Mouse (Mus musculus) gastrocnemius, postnatal 25 days (tissue): Measurements from ENCODE around the gene Csf2ra. TPM values are rescaled to one million over a fixed set of nuclear protein-coding genes. Genes with fewer than 3 reads are reported as not detected.
"Not testable (repeated sequence)": the region's sequence is repeated elsewhere in the genome, so short reads cannot be mapped to it uniquely, and the experiment has no call there.

ENCODE experiments used
- DNase-seq: peaks from one replicate; pipeline ENCODE4 v3.0.0; 2022
- long read RNA-seq, 2 experiments: library from polyadenylated mRNA; stranded (forward); transcript quantifications; one replicate each; pipeline ENCODE4 v2.0.0; 2021
- total RNA-seq, 2 experiments: library from RNA; stranded (reverse); gene quantifications; 1 replicate in 1 of 2; 2 replicates in 1 of 2; pipeline ENCODE4 v1.2.3; 2021

The Csf2ra gene
- total RNA-seq = 1 to 10 TPM; 1.3 to 2.1 TPM
- long read RNA-seq, experiment 1, partial matches to known transcripts = 0 of 1 reads
- long read RNA-seq, experiment 1, other reads (novel, unspliced or antisense) = 1 of 1 reads
- long read RNA-seq, experiment 2 = 0 reads

DNA sequence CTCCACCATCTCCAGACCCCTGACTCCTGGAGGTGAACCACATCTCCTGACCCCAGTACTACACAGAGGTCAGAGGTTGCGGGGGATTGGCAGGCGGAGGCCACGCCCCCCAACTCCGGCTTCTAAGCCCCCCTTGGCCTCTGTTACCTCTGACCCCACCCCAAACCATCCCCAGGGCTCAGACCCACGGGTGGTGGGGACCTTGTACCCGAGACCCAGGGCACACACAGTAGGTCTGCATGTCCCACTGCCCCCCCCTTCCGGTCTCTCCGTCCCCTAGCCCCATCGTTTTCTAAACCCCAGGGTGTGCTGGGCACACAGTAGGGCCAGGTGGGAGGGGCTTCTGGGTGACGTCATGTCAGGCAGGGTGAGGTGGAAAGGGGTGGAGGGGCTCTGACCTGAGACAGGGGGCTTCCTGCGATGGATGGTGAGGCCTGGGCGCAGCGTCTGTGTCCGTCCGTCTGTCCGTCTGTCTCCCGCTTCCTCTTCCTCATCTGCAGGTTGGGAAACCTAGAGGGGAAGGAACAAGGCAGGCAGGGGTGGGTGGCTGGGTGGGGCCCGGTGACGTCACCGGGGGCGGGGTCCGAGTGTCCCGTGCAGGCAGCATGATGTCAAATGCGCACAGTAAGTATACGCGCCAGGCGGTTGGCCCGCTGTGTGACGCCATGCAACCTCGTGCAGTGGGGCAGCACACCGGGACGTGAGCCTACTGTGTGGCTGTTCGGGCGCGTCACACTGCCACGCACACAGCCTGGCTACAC lies at the start of gene Csf2ra:
Gene Csf2ra, minus strand, starts transcription at position 489 of the 761 bp plus-strand sequence.
- DNase-seq = peak; percentile 9

DNA sequence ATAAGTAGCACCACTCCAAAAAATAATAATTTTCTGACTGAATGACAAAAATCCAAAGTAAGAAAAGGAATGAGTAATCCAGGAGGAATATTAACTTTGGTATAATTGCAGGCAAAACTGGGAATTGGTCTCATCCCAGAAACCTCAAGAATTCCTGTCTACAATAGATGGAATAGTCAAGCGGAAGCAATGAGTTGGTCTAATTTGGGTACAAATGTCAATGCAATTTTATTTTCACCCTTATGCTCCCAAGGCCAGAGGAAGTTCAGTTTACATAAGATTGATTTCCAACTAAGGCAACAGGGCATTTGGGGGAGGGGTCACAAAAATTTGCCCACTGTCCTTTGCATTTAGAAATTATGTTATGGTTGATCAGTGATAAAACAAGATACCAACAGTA lies 47.2 kb upstream of the Csf2ra start:
- DNase-seq = no peak

DNA sequence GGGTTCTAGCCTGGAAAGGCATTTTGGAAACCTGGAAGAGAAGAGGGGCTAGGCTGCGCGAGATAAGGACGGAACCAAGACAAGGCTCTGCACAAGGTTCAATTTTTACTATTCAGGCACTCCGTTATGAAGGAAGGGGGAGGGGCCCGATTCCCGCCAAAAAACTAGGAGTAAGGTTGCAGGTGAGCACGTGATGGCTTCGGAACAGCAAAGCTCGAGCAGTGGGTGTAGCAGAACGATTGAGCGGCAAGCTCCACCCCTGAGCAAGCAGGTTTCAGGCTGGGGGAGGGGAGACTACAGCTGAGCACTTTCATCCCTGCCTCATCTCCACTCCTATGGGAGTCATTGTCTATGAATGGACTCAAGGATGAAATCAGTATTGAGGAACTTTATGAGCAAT lies 40.9 kb upstream of the Csf2ra start:
- DNase-seq = not testable (repeated sequence)

DNA sequence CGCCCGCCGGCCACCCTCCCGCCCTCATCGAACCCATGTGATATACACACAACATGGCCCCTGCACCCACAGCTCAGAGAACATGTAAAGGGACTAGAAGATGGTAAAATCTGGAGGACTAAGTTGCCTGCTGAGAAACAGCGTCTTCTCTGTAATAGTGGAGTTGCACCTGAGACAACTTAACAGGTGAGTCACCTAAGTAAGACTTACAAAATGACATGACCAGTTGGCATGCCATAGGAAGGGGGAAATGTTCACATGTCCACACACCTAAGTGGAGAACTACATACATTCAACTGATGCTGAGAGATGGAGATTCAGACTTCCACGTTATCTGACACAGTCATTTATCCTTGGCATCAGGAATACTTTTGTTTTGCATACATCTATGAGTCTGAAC lies 38.9 kb upstream of the Csf2ra start:
- no peak for DNase-seq

DNA sequence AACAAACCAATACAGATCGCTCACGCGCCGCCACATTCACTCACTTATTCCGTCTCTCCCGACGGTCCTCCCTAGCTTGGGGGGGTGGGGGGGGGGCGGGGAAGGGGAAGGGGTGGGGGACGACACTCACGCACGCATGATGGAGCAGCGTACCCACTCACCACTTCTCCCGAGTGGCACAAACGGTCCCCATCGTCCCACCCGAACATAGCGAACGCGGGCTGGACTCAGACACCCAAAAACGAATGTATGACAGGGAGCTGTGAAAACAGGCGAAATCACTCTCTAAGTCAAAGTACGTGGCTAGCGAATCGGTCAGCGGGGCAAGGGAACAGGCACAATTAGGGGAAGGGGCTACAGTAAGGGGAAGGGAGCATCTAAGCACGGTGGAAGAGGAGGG lies 38.4 kb upstream of the Csf2ra start:
- DNase-seq = no peak

DNA sequence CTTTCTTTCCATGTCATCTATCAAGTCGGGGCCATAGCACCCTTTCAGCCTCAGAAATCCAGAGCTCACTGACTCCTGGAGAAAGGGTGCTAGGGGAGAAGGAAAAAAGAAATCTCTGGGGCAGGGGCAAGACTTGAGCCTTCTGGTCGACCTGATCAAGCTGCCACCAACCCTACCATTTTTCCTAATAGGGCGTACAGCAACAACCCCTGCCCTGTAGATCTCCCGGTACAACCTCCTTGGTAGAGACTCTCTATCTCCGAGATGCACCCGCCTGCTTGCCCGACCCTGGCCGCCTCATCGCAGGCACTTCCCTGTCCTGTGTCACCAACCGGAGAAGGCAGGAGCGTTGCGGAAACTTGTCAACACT lies 38.0 kb upstream of the Csf2ra start:
- DNase-seq = no peak

DNA sequence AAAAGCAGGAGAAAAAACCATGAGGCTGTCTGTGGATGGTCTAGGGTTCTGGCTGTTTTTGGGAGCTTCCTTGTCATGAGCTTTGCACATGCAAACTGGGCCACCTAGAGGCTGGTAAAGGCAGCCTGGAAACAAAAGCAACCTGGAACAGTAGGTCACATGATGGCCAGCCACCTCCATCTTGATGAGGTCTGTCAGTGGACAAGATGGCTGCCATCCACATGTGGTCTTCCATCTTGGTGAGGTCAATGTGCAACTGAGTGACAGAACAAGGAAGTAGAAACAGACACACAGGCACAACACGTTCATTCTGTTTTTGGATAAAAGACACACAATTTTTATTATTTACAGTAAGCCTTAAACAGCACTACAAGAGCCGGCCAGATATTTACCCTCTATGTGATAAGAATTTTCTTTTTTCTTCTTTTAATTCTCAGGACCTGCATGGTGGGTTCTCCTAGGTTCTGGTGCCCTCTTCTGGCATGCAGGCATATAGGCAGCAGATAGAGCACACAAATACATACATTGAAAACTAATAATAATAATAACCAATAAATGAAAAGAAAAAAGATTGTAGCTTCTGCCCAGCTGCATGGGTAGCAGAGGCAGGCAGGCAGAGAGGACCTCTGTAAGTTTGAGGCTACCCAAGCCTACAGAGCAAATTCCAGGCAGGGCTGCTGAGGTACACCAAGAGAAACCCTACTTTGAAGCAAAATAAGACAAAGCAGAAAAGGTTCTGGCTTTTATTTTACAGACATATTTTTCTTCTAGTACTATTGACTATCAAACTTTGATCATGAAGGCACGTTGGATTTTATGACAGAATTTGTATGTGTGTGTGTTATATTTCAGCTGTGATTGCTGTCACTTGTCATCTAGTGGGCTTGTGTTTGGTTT lies 37.4 kb upstream of the Csf2ra start:
- peak; percentile 18 for DNase-seq

DNA sequence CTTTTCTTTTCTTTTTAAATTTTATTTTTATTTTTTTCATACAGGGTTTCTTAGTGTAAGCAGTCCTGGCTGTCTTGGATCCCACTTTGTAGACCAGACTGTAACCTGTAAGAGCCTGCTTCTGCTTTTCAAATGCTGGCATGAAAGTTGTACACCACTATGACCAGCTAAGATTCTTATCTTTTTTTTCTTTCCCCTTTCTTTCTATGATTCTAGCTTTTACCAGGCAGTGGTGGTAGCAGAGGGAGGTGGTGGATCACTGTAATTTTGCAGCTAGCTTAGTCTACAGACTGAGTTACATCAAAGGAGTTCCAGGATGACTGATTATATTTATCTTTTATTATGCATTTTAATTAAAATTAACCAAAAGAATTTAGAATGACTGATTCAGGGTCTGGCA lies 36.7 kb upstream of the Csf2ra start:
- no peak for DNase-seq

DNA sequence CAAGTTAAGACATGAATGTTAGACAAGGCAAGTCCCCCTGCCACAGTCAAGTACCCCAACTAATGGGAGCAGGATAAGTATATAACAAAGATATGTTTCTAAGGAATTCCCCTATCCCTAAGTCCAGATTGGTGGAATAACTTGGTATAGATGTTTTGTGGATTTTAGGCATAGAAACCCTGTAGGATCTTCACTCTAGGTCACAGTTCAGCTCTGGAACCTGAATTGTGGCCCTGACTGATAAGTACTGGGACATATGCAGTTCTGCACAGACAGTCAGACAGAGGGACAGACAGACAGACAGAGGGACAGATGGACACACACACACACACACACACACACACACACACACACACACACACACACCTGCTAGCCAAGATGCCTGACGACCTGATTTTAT lies 36.0 kb upstream of the Csf2ra start:
- DNase-seq = no peak

DNA sequence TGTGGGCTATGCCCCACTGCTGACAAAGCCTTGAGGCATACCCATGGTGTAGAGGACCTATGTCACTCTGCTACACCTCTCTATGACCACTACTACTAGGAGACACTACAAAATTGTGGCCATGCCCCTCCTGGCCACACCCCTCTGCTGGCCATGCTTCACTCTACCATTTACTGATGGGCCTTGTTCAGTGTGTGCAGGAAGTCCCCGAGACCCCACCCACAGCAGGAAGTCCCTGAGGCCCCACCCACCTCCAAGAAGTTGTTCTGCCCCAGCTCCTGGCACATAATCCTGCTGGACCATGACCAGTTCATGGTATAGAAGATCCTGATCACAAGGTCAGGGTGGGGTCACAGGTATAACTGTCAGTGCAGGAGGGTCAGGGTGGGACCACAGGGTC lies 33.0 kb upstream of the Csf2ra start:
- DNase-seq = no peak

DNA sequence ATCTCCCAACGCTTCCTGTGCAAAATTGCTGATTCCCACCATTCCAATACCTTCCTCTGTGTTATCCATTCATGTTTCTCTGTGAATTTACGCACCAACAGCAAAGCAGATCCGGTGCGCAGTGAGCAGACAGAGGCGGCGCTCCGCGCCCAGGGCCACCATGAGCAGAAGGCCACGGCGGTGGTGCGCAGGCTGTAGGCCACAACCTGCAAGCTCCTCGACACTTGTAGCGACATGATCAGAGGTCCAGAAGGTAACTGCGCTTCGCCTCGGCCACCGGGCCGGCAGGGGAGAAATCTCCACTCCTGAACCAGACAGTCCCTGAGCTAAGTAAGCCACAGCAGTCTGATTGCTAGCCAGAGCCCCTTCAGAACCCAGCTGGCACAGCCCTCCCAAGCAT lies 29.5 kb upstream of the Csf2ra start:
- no peak for DNase-seq

DNA sequence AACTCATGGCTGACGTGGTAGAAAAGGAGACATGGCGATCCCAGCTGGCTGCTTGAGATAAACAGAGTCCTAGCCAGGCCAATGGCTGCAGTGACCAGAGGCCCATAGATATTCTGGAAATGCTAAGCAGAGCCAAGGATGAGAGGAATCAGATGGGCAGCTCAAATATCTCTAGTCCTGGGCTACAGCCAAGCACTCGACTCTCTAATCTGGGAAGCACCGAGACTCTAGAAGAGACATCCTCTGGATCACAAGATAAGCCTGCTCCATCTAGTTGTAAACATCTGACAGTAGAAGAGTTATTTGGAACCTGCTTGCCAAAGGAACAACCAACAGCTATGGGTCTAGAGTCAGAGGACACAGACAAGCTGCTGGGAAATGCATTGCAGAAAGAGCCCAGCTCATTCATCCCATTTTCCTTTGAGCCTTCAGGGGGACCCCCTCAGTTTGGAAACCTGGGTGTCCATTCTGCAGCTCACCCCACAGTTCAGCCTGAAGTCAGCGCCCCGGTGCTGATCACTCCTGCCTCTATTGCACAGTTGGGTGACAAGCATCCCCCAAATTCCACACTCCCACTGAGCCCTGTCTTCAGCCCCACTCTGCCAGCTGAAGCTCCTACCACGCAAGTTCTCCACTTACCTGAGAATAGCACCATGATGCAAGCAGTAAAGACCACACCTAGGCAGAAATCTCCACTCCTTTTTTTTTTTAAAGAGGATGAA lies 28.1 kb upstream of the Csf2ra start:
- DNase-seq = no peak

DNA sequence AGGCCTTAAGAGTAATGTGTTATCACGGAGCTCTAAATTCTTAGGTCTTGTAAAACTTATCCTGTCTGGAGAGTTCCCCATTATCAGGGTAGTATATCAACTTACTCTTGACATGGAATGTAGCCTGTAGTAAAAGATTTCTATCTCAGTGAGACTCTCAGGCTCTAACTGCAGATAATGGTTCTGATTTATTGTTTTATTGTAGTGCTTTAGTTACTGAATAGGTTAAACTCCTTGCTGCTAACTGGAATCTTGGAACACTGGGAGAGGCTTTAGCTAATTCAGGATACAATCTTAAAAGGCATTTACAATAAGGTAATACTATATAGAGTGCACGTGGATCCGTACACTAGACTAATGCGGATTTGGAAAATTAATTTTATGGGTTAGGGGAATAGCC lies 19.1 kb upstream of the Csf2ra start:
- DNase-seq = not testable (repeated sequence)

DNA sequence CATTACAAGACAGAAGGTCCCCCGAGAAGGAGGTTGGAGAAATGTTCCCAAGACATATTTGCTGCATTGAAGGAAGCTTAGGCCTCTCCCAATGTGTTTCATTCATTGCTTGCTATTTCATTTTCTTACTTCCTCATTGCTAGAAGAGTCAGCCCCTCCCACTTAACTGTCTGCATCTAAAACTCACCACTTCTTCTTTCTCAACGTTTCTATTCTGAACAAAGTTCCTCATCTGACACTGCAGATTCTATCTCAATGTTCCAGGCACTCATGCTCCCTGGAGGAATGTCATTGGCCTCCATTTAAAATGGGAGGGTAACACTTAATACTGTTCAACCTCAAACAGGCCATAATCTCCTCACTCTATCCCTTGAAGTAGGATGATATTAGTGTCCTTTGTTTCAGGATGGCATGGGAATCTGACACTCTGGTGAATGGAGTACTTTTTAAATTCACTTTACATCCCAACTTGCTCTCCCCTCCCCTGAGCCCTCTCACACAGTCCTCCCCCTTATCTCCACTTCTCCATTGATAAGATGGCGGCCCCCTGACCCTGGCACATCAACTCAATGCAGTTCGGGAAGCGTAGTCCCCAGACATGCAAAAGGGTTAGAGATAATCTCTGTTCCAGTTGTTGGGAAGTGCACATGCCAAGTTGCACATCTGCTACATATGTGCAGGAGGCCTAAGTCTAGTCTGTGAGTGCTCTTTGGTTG lies 16.6 kb upstream of the Csf2ra start:
- DNase-seq = no peak

DNA sequence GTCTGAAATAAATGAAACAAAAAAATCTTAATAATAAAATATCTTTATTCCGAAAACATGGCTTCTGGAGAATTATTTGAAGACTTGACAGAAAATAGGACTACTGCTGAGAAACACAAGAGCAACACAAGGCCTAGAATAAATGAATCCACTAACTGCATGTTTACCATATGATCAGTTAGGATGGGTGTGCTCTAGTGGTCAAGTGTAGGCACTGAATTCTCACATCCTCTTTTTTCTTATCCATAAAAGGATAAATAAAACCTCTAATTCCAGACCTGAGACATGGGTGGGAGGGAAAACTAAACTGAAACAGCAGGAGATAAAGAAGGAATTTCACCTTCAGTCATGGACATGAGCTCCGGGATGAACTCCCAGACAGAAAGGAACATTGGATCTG lies 9.7 kb upstream of the Csf2ra start:
- DNase-seq = no peak

DNA sequence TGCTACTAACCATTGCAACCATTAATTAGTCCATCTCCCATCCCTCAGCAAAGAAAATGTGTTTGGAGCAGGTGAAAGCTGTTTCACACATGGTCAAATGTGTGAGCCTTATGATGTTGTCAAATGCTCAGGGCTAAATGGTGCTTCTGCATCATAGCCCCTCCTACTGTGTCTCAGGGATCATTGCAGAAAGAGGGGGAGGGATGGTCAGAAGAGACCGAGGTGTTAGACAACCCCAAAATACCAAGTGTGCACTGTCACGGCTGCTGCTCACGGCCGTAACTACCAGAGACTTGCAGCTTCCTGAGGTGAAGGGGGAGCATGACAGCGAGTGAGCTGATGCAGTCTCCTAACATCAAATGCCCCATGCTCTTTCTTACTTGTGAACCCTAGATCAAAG lies 6.3 kb upstream of the Csf2ra start:
- DNase-seq = no peak

DNA sequence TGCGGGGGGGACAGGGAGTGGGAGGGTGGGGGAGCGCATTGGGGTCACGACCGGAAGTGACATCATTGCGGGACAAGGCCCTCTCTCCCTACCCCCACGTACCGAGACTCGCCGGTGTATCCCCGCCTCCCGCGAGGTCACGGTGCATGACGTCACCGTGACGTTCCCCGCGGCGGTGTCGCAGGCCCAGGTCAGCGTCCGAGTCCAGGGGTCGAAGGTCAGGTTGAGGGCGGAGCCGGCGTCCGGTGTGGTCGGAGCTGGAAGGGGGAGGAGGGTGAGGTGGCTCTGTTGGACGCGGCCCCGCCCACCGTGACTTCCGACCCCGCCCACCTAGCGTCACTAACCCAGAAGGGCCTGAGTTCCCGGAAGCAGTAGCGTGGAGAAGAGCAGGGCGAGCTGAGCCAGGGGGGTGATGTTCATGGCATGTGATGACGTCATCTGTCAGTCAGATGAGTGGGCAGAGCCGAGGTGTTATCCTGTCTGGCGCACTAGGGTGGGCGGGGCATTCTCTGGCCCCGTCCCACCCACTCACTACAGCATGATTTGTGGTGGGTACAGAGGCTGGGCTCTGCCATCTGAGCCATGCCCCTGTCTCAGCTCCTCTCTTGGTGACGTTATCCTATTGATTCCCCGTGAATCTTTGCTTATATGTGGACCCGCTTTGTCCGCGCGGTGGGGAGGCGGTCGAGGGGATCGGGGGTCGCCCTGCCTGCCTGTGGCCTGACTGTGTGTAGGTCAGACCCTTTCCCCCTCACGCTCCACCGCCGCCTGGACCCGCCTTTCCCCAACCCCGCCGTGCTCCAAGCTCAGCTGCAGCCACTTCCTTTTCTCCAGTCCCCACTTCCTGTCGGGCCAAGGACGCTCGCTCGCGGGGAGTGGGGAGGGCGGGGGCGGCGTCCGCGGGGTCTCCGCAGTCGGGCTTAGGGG lies 1.0 kb downstream of the Csf2ra start:
- DNase-seq = peak; percentile 72

DNA sequence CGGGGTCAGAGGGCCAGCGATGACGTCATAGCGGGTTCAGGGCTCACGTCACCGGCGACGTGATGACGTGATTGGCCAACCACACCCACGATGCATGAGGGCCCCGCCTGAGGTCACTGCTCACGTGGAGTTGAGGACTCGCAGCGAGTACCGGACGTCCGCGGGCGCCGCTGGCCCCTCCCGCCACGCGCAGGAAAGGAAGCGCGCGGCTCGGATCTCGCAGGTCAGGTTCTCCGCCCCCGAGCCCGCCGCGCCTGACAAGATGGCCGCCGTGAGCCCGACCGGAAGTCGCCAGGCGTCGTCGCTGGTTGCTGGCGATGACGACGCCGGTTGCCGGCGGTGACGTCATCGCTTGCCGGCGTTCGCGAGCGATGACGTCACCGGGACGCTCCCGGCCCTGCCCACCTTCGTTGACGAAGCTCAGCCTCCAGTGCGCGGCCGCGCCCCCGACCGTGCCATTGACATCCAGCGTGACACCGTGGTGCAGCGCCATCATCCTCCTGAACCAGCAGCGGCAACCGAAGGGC lies 1.8 kb downstream of the Csf2ra start:
- DNase-seq = peak; percentile 27

DNA sequence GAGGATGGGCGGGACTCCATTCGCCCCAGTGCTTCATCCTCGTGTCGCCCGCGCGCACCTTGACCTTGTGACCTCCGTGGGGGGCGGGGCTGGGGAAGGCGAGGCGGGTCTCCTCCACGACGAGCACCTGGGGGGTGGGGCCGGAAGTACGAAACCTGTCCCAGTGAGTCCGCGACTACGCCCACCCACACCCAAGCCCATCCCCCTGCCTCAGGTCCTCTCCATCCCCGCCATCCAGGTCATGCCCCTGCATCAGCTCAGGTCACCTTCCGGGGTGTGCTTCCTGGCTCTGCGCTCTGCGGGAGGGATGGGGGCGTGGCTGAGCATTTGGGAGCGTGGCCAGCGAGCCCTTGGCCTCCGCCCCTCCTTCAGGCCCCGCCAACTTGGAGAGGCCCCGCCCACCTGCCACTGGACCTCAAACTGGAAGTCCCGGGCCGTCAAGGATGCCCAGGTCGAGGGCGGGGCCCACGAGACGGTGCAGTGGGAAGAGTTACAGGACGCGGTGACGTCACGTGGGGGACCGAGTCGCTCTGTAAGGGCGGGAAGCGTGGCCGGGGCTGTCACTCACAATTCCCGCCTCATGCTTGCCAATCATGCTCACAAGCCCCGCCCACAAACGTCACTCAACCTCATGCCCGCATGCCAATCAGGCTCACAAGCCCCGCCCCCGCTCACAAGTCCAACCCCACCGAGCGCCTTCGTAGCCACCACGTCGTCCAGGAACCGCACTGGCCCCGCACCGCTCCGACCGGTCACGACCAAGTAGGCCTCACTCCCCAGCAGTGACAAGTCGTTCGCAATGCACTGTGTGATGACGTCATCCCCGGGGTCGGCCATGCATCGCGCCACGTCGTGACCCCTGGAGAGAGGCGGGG lies 2.5 kb downstream of the Csf2ra start:
- peak; percentile 20 for DNase-seq
